Mouse (Mus musculus) heart, postnatal 0 days (tissue): ENCODE results near the gene Itih4. TPM values are rescaled to one million over a fixed set of nuclear protein-coding genes. Genes with fewer than 3 reads are reported as not detected.
A peak's percentile ranks its signal among the peaks of the same experiment; 100 is the strongest.

Experiments used
- ATAC-seq: fragments of 200-750 bp; cut with Nextera tagmentation; 2 replicates; pipeline ENCODE4 v1.8.0; 2017; ENCODE audit warnings: low read depth, moderate number of reproducible peaks, moderate library complexity; ENCODE audit not compliant: insufficient read depth
- DNase-seq: peaks from one replicate; pipeline ENCODE4 v3.0.0-alpha.2; 2016; ENCODE audit warnings: low spot score
- H3K27ac ChIP-seq: fragments of 300-500 bp; sonication (generic); 2 replicates; pipeline ENCODE4 v1.5.1; 2014; ENCODE audit warnings: low read depth, mild to moderate bottlenecking
- H3K27me3 ChIP-seq: fragments of 300-500 bp; sonication (generic); 2 replicates; pipeline ENCODE4 v1.6.1; 2014; ENCODE audit warnings: low read length, mixed read lengths; ENCODE audit not compliant: control insufficient read depth, insufficient read depth
- H3K36me3 ChIP-seq: fragments of 300-500 bp; sonication (generic); replicated peaks from 2 replicates; pipeline ENCODE4 v1.6.1; 2014; ENCODE audit warnings: low read length, mixed read lengths; ENCODE audit not compliant: control insufficient read depth, insufficient read depth
- H3K4me1 ChIP-seq: fragments of 300-500 bp; sonication (generic); 2 replicates; pipeline ENCODE4 v1.6.1; 2014; ENCODE audit warnings: antibody characterized with exemption; ENCODE audit not compliant: control insufficient read depth, insufficient read depth
- H3K4me2 ChIP-seq: fragments of 300-500 bp; sonication (generic); 2 replicates; pipeline ENCODE4 v1.6.1; 2014; ENCODE audit warnings: low read depth, mild to moderate bottlenecking, low read length, moderate library complexity
- H3K4me3 ChIP-seq: fragments of 300-500 bp; sonication (generic); 2 replicates; pipeline ENCODE4 v1.5.1; 2014; ENCODE audit warnings: low read depth, low read length
- H3K9ac ChIP-seq: fragments of 300-500 bp; sonication (generic); replicated peaks from 2 replicates; pipeline ENCODE4 v1.6.1; 2014; ENCODE audit warnings: low read depth, low read length, mixed read lengths
- H3K9me3 ChIP-seq: fragments of 300-500 bp; sonication (generic); replicated peaks from 2 replicates; pipeline ENCODE4 v1.6.1; 2016; ENCODE audit warnings: low read length; ENCODE audit not compliant: control insufficient read depth
- CTCF ChIP-seq: IDR thresholded peaks from 2 replicates; pipeline ENCODE4 v1.5.1; 2016; ENCODE audit warnings: antibody characterized with exemption, control low read depth, low read depth
- EP300 ChIP-seq: IDR thresholded peaks from 2 replicates; pipeline ENCODE4 v1.6.1; 2016; ENCODE audit warnings: antibody characterized with exemption, low read depth
- WGBS: fragments of 180-500 bp; shearing (Covaris S2); extraction: QIAGEN DNeasy Blood & Tissue Kit; methylation state at CpG from one replicate; pipeline ENCODE4 v1.1.7; 2014; 5-methylcytosine and 5-hydroxymethylcytosine counted together
- polyA plus RNA-seq: library from polyadenylated mRNA; unstranded; fragments of >200 nt; fragmentation: Nextera tagmentation; extraction: Ambion mirVana; gene quantifications from 2 replicates; pipeline ENCODE4 v1.2.1, GENCODE M21; 2015
- total RNA-seq: library from RNA; depleted of rRNA; stranded (reverse); fragments of >200 nt; gene quantifications from 2 replicates; pipeline ENCODE4 v1.2.3, GENCODE M21; 2014; ENCODE audit warnings: low replicate concordance

The Itih4 gene
- total and polyA plus RNA-seq, 2 experiments from 2014 or later: 0.61 to 2.2 TPM

- TF ChIP-seq CTCF (peak; percentile 91), EP300 (no peak)
- Histone ChIP-seq H3K9ac (no peak overlapping the region), H3K36me3 (peaks cover 8% of the 10 kb centered on the region; the same call in 1 of the 2 replicates), H3K4me1 (peaks cover 13% of the 10 kb centered on the region), H3K4me2 (no peak overlapping the region), H3K4me3 (no peak overlapping the region), H3K9me3 (no peaks in the 10 kb centered on the region), H3K27me3 (no peaks in the 10 kb centered on the region), H3K27ac (no peak overlapping the region)
- ATAC-seq: no peak
- 22% methylated on average over 5 of the region's 5 CpGs for WGBS
- peak; percentile 54 for DNase-seq
Measured at GRCm38 (mm10) chr14:30867042-30867441, 19.2 kb upstream of the Itih4 start.

- DNase-seq (no peak), ATAC-seq (no peak)
- Histone ChIP-seq H3K9ac (no peak overlapping the region), H3K27me3 (no peaks in the 10 kb centered on the region), H3K4me3 (no peak overlapping the region), H3K36me3 (peaks cover 17% of the 10 kb centered on the region), H3K9me3 (no peaks in the 10 kb centered on the region), H3K4me1 (peaks cover 13% of the 10 kb centered on the region), H3K4me2 (no peak overlapping the region), H3K27ac (peak overlapping the region; percentile 81)
- WGBS: 72% methylated on average over 10 of the region's 10 CpGs
- no peak for TF ChIP-seq CTCF
- no peak for TF ChIP-seq EP300
Measured at GRCm38 (mm10) chr14:30868826-30869225, 17.4 kb upstream of the Itih4 start.

- no peak overlapping the region for H3K4me3 ChIP-seq
- peaks cover 13% of the 10 kb centered on the region for H3K4me1 ChIP-seq
- H3K36me3 ChIP-seq: peaks cover 19% of the 10 kb centered on the region
- H3K27ac ChIP-seq: peak overlapping the region; percentile 81
- no peak for DNase-seq
- no peaks in the 10 kb centered on the region for H3K27me3 ChIP-seq
- ATAC-seq: peak; percentile 25; the same call in 1 of the 2 replicates
- H3K9me3 ChIP-seq: no peaks in the 10 kb centered on the region
- 0 out of 2 replicates have a peak overlapping the region, but pooled peaks have one; percentile 12 for H3K9ac ChIP-seq
- 66% methylated on average over 8 of the region's 8 CpGs for WGBS
- no peak overlapping the region for H3K4me2 ChIP-seq
- TF ChIP-seq EP300 (no peak), CTCF (no peak)
Measured at GRCm38 (mm10) chr14:30869391-30869801, 16.9 kb upstream of the Itih4 start.

- peak; percentile 55 for DNase-seq
- H3K9ac ChIP-seq: peak overlapping the region; percentile 12; the same call in 1 of the 2 replicates
- peaks cover 22% of the 10 kb centered on the region; the same call in 1 of the 2 replicates for H3K36me3 ChIP-seq
- no peak overlapping the region for H3K4me2 ChIP-seq
- peak overlapping the region; percentile 81 for H3K27ac ChIP-seq
- H3K9me3 ChIP-seq: no peaks in the 10 kb centered on the region
- H3K4me1 ChIP-seq: peaks cover 13% of the 10 kb centered on the region
- H3K4me3 ChIP-seq: no peak overlapping the region
- no peaks in the 10 kb centered on the region for H3K27me3 ChIP-seq
- 45% methylated on average over 25 of the region's 25 CpGs for WGBS
- ATAC-seq: peak; percentile 31
- TF ChIP-seq CTCF (no peak), EP300 (no peak)
Measured at GRCm38 (mm10) chr14:30870206-30871147, 15.8 kb upstream of the Itih4 start.

- ATAC-seq (no peak), DNase-seq (no peak)
- Histone ChIP-seq H3K36me3 (peaks cover 14% of the 10 kb centered on the region; the same call in 1 of the 2 replicates), H3K27me3 (no peaks in the 10 kb centered on the region), H3K9me3 (no peaks in the 10 kb centered on the region), H3K27ac (no peak overlapping the region), H3K9ac (no peak overlapping the region), H3K4me2 (no peak overlapping the region), H3K4me1 (peaks cover 19% of the 10 kb centered on the region), H3K4me3 (no peak overlapping the region)
- TF ChIP-seq CTCF: no peak
- TF ChIP-seq EP300: no peak
- 53% methylated on average over 15 of the region's 18 CpGs for WGBS
Measured at GRCm38 (mm10) chr14:30874095-30874700, 12.1 kb upstream of the Itih4 start.
